Mouse (Mus musculus) G1E (cell line): ENCODE measurements at regions not wholly inside any gene's neighbourhood (a gene's known extent, or its start where the extent isn't known, plus 50 kb on each side); places are given as distances from the start of the nearest gene placed in this dataset.

ENCODE experiments used
- GATA1 ChIP-seq: IDR thresholded peaks from 2 replicates; pipeline ENCODE4 v1.6.1; 2012; ENCODE audit warnings: borderline replicate concordance, low read length, inconsistent platforms, mixed read lengths
- TAL1 ChIP-seq: conservative IDR thresholded peaks from 2 replicates; pipeline ENCODE4 v1.6.1; 2012; ENCODE audit warnings: low read depth, low read length, inconsistent platforms, mixed read lengths

DNA sequence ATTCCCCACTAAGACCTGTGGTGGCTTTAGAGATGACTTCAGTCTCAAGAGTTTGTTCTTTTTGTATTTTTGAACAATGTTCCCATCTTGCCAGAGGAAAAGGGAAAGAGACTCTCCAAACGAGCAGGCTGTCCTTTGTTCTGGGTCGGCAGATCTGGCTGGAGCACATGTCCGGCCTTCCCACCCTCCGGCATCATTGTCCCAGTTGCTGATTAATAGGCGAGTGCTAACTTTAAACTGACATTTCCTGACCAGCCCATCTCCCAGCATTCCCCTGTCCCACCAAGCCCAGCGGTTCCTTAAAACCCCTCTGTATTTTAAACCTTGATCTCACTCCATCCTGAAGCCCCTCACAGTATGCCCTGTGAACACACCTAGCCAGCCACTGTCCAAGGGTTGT lies 140.0 kb upstream of the Klf4 start:
- no peak for TF ChIP-seq GATA1
- no peak for TF ChIP-seq TAL1
